In genomic region chr13:49021693-49022092, GRCm38 (mm10) we compare ENCODE assay signal across 8 mouse cellular contexts. TPM values are rescaled to one million over a fixed set of nuclear protein-coding genes. Genes with fewer than 3 reads are reported as not detected.
DNase-seq lines count a peak whose midpoint lies in the region; ATAC-seq and TF ChIP-seq lines count a peak whose summit lies in the region.

No protein-coding gene starts in this region.

- H3K9me3 ChIP-seq in kidney, postnatal 0 days (replicated peaks; ENCODE audit: low read length), result no peaks in the 10 kb centered on the region
- H3K9me3 ChIP-seq in liver, postnatal 0 days (ENCODE audit: low read length), result peaks cover 5% of the 10 kb centered on the region

- no peak for DNase-seq in kidney, postnatal 0 days (ENCODE audit: low spot score)
- no peak for DNase-seq in kidney, adult 11 months
- peak; percentile 63 for DNase-seq in MEL-GATA-1-ER (ENCODE audit: extremely low read depth, low read depth)
- DNase-seq in liver, postnatal 0 days, result peak; percentile 74
- no peak for DNase-seq in urinary bladder, postnatal 10 days (ENCODE audit: low spot score)
- DNase-seq in ovary, postnatal 36 days (ENCODE audit: low spot score), result no peak

- H3K36me3 ChIP-seq in kidney, postnatal 0 days (ENCODE audit: insufficient read depth, low read length), result no peaks in the 10 kb centered on the region
- H3K36me3 ChIP-seq in liver, postnatal 0 days (replicated peaks; ENCODE audit: insufficient read depth, low read length), result no peaks in the 10 kb centered on the region
- H3K36me3 ChIP-seq in testis, adult 2 months (ENCODE audit: control insufficient read depth, insufficient read depth, low read length), result no peaks in the 10 kb centered on the region

- WGBS in kidney, postnatal 0 days, result 72% methylated on average over 3 of the region's 3 CpGs
- 58% methylated on average over 3 of the region's 3 CpGs for WGBS in liver, postnatal 0 days (ENCODE audit: insufficient replicate concordance)

- H3K9ac ChIP-seq in kidney, postnatal 0 days (ENCODE audit: low read depth, low read length), result no peak overlapping the region
- H3K9ac ChIP-seq in liver, postnatal 0 days (replicated peaks), result no peak overlapping the region

- TF ChIP-seq CTCF in kidney, postnatal 0 days (IDR thresholded peaks at IDR 0.05; ENCODE audit: low read depth), result peak; percentile 58
- TF ChIP-seq CTCF in bone marrow macrophage, adult 2 months (IDR thresholded peaks at IDR 0.05; ENCODE audit: low read depth, low read length), result peak; percentile 63
- TF ChIP-seq CTCF in liver, postnatal 0 days (IDR thresholded peaks at IDR 0.05; ENCODE audit: low read depth), result peak; percentile 79
- peak; percentile 44; the same call in 1 of the 2 replicates for TF ChIP-seq CTCF in testis, adult 2 months (IDR thresholded peaks at IDR 0.05; ENCODE audit: control insufficient read depth, insufficient read depth, insufficient replicate concordance, low read depth, low read length)

- no peak for ATAC-seq in kidney, postnatal 0 days (replicated peaks; ENCODE audit: low FRiP score, low read depth)
- no peak for ATAC-seq in liver, postnatal 0 days

- no peak overlapping the region for H3K27ac ChIP-seq in kidney, postnatal 0 days
- H3K27ac ChIP-seq in bone marrow macrophage, adult 2 months (ENCODE audit: insufficient read depth, low read depth, low read length), result no peak overlapping the region
- no peak overlapping the region for H3K27ac ChIP-seq in liver, postnatal 0 days (ENCODE audit: low read depth)
- H3K27ac ChIP-seq in testis, adult 2 months (ENCODE audit: control insufficient read depth, insufficient read depth, low read depth, low read length), result no peak overlapping the region

- H3K27me3 ChIP-seq in kidney, postnatal 0 days (ENCODE audit: insufficient read depth, low read length), result no peaks in the 10 kb centered on the region
- no peaks in the 10 kb centered on the region for H3K27me3 ChIP-seq in liver, postnatal 0 days (ENCODE audit: insufficient read depth, low read length)
- H3K27me3 ChIP-seq in testis, adult 2 months (ENCODE audit: control insufficient read depth, insufficient read depth, low read length), result no peaks in the 10 kb centered on the region

- no peak overlapping the region for H3K4me2 ChIP-seq in kidney, postnatal 0 days (ENCODE audit: low read length)
- no peak overlapping the region for H3K4me2 ChIP-seq in liver, postnatal 0 days (ENCODE audit: low read depth, low read length)

- TF ChIP-seq POLR2A in bone marrow macrophage, adult 2 months (IDR thresholded peaks at IDR 0.05; ENCODE audit: borderline replicate concordance, low read depth, low read length), result no peak
- no peak for TF ChIP-seq POLR2A in testis, adult 2 months (IDR thresholded peaks at IDR 0.05; ENCODE audit: control insufficient read depth, low read depth, low read length)

- no peak for TF ChIP-seq EP300 in liver, postnatal 0 days (IDR thresholded peaks at IDR 0.05; ENCODE audit: low read depth)

- no peak overlapping the region for H3K4me3 ChIP-seq in kidney, postnatal 0 days (replicated peaks; ENCODE audit: low read depth, low read length)
- H3K4me3 ChIP-seq in bone marrow macrophage, adult 2 months (ENCODE audit: insufficient read depth, low read length), result no peak overlapping the region
- no peak overlapping the region for H3K4me3 ChIP-seq in liver, postnatal 0 days (ENCODE audit: low read depth, low read length)
- H3K4me3 ChIP-seq in testis, adult 2 months (ENCODE audit: control insufficient read depth, low read depth, low read length), result no peak overlapping the region

- H3K4me1 ChIP-seq in kidney, postnatal 0 days (replicated peaks; ENCODE audit: insufficient read depth, low read length), result 0 out of 2 replicates have a peak, but pooled peaks cover 3% of the 10 kb centered on the region
- no peaks in the 10 kb centered on the region for H3K4me1 ChIP-seq in bone marrow macrophage, adult 2 months (ENCODE audit: control insufficient read depth, insufficient read depth, low read length)
- H3K4me1 ChIP-seq in liver, postnatal 0 days (ENCODE audit: insufficient read depth), result peaks cover 4% of the 10 kb centered on the region; the same call in 1 of the 2 replicates
- peaks cover 5% of the 10 kb centered on the region for H3K4me1 ChIP-seq in testis, adult 2 months (ENCODE audit: control insufficient read depth, insufficient read depth, low read length)

RNA-seq across cellular contexts. Expression of gene Fam120a, which starts 53.9 kb away (rescaled TPM):
- polyA plus RNA-seq in kidney, postnatal 0 days (2015; fragmentation: Nextera tagmentation; extraction: Ambion mirVana), result 26.6 and 28.6 TPM in 2 replicates
- polyA plus RNA-seq in bone marrow macrophage, adult 2 months (2012; ENCODE audit: insufficient read depth, insufficient read length, missing spikeins), result 100 and 101 TPM in 2 replicates
- polyA plus RNA-seq in liver, postnatal 0 days (2015; fragmentation: Nextera tagmentation; extraction: Ambion mirVana), result 13.1 and 13.3 TPM in 2 replicates
- 10.4 and 10.8 TPM in 2 replicates for polyA plus RNA-seq in testis, adult 2 months (2012; rRNA removed)

Comparison
In these comparisons a context has a peak if more than half of its experiments do, and no peak if none do; other contexts are left out.
1. DNase-seq: peak in MEL-GATA-1-ER (single experiment) and liver, postnatal 0 days (single experiment); none in kidney, postnatal 0 days (single experiment), kidney, adult 11 months (single experiment), urinary bladder, postnatal 10 days (single experiment) and ovary, postnatal 36 days (single experiment).
2. Peak in every context shown above with its lines, with median percentiles within 50 percentile points of each other: CTCF ChIP-seq.